Mouse (Mus musculus): ENCODE measurements around the gene H2-Aa.
A peak's percentile ranks its signal among the peaks of the same experiment; 100 is the strongest.
"Not testable (repeated sequence)": the region's sequence is repeated elsewhere in the genome, so short reads cannot be mapped to it uniquely, and the experiment has no call there.

The H2-Aa gene

GRCm38 (mm10) chr17:34287648-34288047 lies at the start of gene H2-Aa:
TSS of gene H2-Aa (minus strand) at chr17:34287823.
- DNase-seq: peak; percentile 82 to 86

GRCm38 (mm10) chr17:34331200-34331599 lies 43.6 kb upstream of the H2-Aa start:
- no peak for DNase-seq

- DNase-seq: no peak
Measured at GRCm38 (mm10) chr17:34329807-34330206, 42.2 kb upstream of the H2-Aa start.

GRCm38 (mm10) chr17:34326373-34326772 lies 38.8 kb upstream of the H2-Aa start:
- no peak for DNase-seq

GRCm38 (mm10) chr17:34325436-34325835 lies 37.8 kb upstream of the H2-Aa start, which contains the start of gene H2-Eb2:
TSS of gene H2-Eb2 (plus strand) at chr17:34325665.
- DNase-seq: no peak

GRCm38 (mm10) chr17:34317275-34317674 lies 29.7 kb upstream of the H2-Aa start:
- DNase-seq: no peak

GRCm38 (mm10) chr17:34316697-34317096 lies 29.1 kb upstream of the H2-Aa start:
- DNase-seq: no peak

GRCm38 (mm10) chr17:34315512-34315911 lies 27.9 kb upstream of the H2-Aa start:
- DNase-seq: no peak

GRCm38 (mm10) chr17:34314286-34314685 lies 26.7 kb upstream of the H2-Aa start:
- peak in 1 of 2 experiments; percentile 14 for DNase-seq

GRCm38 (mm10) chr17:34313393-34313792 lies 25.8 kb upstream of the H2-Aa start:
- peak; percentile 79 to 85 for DNase-seq

- DNase-seq: no peak
Measured at GRCm38 (mm10) chr17:34312185-34312584, 24.6 kb upstream of the H2-Aa start.

- DNase-seq: not testable (repeated sequence)
Measured at GRCm38 (mm10) chr17:34310526-34310925, 22.9 kb upstream of the H2-Aa start.

GRCm38 (mm10) chr17:34309683-34310385 lies 22.2 kb upstream of the H2-Aa start:
- peak; percentile 83 to 91 for DNase-seq

GRCm38 (mm10) chr17:34309225-34309624 lies 21.6 kb upstream of the H2-Aa start:
- no peak for DNase-seq

- no peak for DNase-seq
Measured at GRCm38 (mm10) chr17:34308161-34308560, 20.5 kb upstream of the H2-Aa start.

- no peak for DNase-seq
Measured at GRCm38 (mm10) chr17:34307216-34307615, 19.6 kb upstream of the H2-Aa start.

GRCm38 (mm10) chr17:34306407-34306806 lies 18.8 kb upstream of the H2-Aa start:
- DNase-seq: no peak

- peak; percentile 85 to 89 for DNase-seq
Measured at GRCm38 (mm10) chr17:34305380-34306030, 17.9 kb upstream of the H2-Aa start, which contains the start of gene H2-Eb1. TSS of gene H2-Eb1 (plus strand) at chr17:34305867.

GRCm38 (mm10) chr17:34304751-34305150 lies 17.1 kb upstream of the H2-Aa start:
- DNase-seq: peak; percentile 62 to 70

- DNase-seq: no peak
Measured at GRCm38 (mm10) chr17:34303789-34304188, 16.2 kb upstream of the H2-Aa start.

- DNase-seq: no peak
Measured at GRCm38 (mm10) chr17:34301670-34302190, 14.1 kb upstream of the H2-Aa start.

GRCm38 (mm10) chr17:34300691-34301566 lies 13.3 kb upstream of the H2-Aa start:
- no peak for DNase-seq

- no peak for DNase-seq
Measured at GRCm38 (mm10) chr17:34300071-34300470, 12.4 kb upstream of the H2-Aa start.

All from kidney, postnatal 25 days (tissue).